Mouse (Mus musculus) NIH3T3 (cell line): ENCODE results near the gene Cyb5r1.

Experiments
- DNase-seq: peaks from one replicate; pipeline ENCODE4 v3.0.0-alpha.2; 2012; ENCODE audit warnings: low read depth

Cyb5r1 gene

DNA sequence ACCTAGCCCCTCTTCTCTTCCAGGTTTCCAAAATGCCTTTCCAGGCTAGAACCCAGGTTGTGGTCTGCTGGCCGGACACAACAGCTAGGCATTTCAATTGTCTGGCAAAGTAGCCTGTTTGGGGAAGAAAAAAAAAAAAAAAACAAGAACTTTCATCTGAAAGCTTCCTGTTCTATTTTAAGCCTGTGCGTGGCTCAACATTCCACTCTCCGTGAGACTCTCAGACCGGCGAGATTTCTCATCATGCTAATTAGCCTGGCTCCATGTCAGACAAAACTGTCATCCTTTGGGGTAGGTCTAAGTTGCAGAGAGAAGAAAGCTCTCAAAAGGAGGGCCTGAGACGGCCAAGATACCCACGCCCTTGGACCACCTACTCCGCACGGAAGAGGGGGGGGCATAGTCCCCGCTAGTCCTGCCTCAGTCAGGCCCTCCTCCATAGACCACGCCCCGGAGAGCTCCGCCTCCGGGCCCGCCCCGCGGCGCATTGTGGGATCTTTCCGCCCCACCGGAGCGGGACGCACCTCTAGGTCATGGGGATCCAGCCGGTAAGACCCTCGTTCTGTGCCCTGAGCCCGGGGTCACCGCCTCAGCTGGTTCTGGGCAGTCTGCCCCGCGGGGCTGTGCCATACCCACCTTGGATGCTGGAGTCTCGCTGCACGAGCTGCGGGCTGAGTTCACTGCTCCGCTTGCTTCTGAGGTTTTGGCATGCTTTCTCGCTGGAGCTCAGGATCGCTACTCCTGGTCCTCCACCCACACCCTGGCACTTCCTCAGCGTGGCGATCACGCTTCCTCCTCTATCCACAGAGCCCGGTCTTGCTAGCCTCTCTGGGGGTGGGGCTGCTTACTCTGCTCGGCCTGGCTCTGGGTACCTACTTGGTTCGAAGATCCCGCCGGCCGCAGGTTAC lies at the start of gene Cyb5r1:
TSS of gene Cyb5r1 (plus strand) at position 51 of the 905 bp plus-strand sequence.
- DNase-seq: peak; percentile 88

GRCm38 (mm10) chr1:134357461-134357860 lies 47.9 kb upstream of the Cyb5r1 start:
- DNase-seq: no peak

DNA sequence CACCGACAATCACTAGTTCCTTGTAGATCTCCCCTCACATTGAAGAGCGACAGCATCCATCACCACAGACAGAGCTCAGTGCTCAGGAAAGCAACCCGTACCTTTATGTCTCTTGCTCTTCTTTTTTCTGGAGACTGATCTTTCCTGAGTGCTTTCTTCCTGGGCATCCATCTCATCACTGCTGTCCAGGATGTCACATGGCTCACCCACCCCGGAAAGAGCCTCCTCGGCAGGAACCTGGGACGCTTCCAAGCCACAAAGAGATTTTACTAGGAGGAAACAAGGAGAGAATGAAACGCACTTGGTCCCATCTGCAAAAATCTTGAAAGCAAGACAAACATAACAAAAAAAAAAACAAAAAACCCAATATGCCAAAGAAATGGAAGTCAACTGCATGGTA lies 44.7 kb upstream of the Cyb5r1 start:
- peak; percentile 18 for DNase-seq

DNA sequence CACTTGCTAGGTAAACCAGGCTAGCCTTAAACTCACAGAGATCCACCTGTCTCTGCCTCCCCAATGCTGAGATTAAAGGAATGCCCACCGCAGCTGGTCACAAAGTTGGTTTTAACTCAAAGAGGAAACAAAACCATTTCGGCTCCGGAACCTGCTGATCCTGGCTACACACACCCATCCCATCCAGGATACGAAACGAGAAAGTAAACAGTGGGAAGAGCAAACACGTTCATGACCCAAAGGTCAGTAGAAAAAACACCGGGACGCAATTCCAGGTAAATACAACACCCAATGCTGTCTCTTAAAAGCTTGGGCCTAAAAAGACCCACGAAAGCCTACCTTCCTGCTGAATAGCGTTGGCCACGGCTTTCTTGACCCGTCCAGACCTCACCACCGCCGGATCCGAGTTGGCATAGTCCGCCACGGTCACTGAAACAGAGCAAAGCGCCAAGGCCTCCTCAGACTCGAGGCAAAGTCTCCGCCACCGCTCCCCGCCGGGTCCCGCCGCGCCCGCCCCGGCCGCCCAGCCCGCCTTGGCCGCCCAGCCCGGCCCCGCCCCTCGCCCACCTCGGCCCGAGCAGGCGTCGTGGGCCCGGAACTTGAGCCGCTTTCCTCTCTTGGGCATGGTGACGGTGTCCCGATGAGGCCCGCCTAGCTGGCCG lies 44.0 kb upstream of the Cyb5r1 start:
- peak; percentile 11 for DNase-seq

- DNase-seq: peak; percentile 98
Observed at GRCm38 (mm10) chr1:134361857-134362212, 43.5 kb upstream of the Cyb5r1 start, which contains the start of gene Tmem183a. Gene Tmem183a, minus strand, starts transcription at chr1:134361979.

DNA sequence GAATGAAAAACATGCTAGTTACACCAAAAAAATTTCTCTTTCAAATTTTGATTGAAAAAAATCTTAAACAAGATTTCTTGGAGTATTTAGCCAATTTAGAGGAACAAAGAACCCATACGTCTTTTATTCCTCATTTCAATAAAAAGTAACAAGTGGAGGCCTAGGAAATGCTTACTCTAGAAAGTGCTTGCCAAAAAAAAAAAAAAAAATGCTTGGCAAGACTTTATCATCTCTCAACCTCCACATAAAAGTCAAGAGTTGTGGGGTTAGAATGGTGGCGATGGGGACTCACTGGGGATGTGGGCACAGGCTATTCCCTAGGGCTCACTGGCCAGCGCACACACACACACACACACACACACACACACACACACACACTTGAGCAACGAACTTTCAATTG lies 42.2 kb upstream of the Cyb5r1 start:
- DNase-seq: no peak

DNA sequence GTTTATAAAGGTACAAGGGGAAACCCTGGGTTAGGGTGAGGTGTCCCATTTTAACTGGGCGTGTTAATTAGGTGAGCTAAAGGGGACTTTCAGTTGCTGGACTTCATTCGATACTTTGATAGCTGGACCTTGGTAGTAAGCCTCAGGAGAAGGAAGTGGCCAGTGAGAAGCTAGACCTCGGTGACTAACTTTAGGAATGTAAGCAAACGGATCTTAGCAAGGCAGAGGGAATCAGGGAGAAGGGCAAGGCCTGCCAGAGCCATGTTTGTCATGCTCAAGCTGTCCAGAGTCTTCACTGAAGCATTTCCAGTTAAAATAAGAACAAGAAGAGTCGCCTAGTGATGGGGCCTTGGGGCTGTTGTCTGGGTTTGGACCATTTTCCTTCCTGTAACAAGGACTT lies 39.9 kb upstream of the Cyb5r1 start:
- no peak for DNase-seq

DNA sequence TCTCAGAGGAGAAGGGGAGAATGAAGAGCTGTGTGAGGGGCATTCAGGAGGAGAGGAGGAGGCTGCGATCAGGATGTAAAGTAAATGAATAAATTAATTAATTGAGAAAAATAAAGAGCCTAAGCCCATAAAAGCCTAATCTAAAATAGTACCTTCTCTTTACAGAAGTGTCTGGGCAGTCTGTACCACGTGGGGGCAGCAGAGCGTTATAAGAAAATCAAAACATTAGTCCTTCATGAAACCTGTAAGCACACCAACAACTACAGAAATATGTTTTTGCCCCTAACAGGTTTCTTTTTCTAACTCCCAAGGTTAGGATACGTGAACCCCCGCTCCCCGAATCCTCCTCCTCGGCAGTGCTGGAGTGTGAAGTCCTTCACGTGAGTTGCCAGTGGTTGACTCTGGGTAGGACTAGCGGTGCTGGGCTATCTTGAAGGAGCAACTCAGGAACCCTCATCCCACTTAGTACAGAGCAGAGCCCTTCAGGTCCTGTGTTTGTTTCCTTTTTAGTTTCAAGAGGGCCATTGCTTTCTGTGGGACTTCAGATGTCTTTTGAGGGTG lies 36.5 kb upstream of the Cyb5r1 start:
- peak; percentile 85 for DNase-seq

- no peak for DNase-seq
Observed at GRCm38 (mm10) chr1:134374124-134374523, 31.2 kb upstream of the Cyb5r1 start.

- no peak for DNase-seq
Observed at GRCm38 (mm10) chr1:134381051-134381450, 24.3 kb upstream of the Cyb5r1 start.

DNA sequence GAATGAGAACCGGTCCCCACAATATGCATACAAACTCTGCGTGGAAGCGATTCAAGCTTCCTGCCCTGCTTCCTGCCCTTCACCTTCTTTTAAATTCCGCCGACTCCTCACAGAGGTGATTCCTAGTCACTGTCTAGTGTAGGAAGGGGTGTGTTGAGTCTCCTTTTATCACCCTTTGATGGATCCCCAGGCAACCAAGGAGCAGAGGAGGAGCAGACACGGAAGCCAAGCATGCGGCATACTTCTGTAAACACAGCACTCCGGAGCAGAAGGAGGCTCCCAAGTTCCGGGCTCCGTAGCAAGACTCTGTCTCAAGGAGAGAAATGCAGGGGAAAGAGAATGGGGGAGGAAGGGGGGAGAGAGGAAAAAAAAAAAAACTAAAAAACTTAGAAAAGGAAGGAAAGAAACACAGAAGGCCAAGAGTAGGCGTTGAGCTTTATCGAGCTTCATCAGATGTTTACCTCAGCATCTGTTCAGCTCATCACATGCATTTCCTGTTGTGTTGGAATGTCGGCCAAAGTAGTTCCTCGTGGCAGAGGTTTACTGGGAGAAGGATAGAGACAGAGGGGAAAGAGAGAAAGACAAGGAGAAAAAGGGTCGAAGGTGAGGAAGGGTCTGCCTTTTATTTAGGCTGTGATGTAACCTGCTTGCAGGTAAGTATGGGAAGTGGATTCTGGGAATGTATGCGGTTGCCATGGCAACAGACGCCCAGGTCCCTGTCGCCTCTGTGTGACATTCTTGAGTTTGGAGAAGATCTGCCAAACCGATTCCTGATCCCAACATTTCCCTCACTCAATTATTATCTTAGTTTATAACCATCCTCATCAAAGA lies 23.3 kb upstream of the Cyb5r1 start:
- DNase-seq: no peak

DNA sequence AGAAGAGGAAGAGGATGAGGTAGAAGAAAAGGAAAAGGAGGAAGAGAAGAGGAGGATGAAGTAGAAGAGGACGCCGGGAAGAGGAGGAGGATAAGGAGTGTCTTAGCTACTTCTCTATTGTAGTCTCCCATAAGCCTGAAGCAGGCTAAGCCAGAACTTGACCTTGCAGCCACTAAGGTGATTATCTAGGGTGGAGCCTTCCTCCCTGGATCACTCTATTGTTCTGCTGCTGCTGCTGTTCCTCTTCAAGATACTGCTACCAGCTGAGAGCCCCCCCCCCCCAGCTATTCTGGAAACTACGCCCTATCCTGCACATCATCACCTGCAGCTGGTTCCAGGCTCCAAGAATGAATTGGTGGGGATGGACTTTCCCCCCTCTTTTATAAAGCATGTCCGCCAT lies 20.8 kb upstream of the Cyb5r1 start:
- DNase-seq: no peak

DNA sequence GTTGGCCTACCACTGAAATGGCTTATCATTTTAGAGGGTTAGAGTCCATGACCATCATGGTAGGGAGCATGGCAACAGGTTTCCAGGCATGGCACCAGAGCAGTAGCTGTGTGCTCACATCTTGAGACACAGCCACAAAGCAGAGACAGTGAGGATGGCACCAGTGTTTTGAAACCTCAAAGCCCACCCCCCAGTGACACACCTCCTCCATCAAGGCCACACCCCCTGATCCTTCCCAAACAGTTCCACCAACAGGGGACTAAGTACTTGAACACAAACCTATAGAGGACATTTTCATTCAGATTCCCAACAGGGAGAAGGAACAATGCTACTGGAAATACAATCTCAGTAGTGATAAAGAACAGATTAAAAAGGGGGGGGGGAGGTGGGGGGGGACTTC lies 20.2 kb upstream of the Cyb5r1 start:
- DNase-seq: no peak

GRCm38 (mm10) chr1:134385666-134386065 lies 19.7 kb upstream of the Cyb5r1 start, which contains the start of gene 4933406M09Rik:
Gene 4933406M09Rik, plus strand, starts transcription at chr1:134385940.
- no peak for DNase-seq

DNA sequence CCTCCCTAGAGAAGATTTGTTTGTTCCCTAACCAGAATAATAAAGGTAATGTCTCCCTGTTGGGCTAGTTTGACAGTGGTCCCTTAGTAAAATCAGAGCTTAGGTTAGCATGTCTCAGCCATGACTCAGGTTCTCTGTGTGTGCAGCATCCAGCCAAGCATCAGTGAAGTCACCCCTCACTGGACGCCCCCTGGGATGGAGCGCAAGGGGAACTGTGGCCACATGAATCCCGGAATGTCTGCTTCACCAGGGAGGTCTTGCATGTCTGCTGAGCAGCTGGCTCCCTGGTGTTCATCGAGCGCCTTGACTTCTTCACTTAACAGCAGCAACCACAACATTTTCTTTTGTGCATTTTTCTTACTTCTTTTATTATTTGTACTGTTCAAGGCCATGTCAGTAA lies 11.5 kb upstream of the Cyb5r1 start:
- DNase-seq: no peak

DNA sequence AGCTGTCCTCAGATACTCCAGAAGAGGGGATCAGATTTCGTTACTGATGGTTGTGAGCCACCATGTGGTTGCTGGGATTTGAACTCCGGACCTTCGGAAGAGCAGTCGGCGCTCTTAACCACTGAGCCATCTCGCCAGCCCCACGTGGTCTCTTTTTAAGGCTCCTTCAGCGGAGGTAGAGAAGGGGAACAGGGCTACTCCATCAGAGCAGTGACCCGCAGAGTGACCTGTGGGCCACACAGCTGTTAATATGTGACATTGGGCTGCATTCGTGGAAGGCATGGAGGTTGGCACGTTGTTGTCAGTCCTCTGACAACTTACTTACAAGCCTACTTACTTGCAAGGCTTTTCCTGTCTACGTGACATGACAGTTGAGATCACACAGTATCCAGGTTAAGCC lies 7.1 kb upstream of the Cyb5r1 start:
- DNase-seq: no peak

DNA sequence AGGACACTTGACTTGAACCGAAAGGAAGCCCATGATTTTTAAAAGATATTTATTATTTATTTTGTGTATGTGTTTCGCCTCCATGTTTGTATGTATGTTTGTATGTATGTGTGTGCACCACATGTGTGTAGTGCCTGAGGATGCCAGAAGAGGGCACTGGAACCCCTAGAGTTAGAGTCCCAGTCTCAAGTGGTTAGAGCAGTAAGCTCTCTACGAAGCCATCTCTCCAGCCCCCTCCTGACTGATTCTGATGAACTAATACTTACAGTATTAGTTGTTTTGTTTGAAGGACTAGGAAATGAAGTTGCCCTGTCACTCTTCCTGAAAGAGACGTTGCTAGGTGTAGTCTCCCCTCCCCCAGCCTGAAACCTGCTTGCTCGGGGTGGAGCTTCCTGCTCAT lies 5.6 kb upstream of the Cyb5r1 start:
- DNase-seq: no peak

- no peak for DNase-seq
Observed at GRCm38 (mm10) chr1:134406414-134406771, 1.0 kb downstream of the Cyb5r1 start.

DNA sequence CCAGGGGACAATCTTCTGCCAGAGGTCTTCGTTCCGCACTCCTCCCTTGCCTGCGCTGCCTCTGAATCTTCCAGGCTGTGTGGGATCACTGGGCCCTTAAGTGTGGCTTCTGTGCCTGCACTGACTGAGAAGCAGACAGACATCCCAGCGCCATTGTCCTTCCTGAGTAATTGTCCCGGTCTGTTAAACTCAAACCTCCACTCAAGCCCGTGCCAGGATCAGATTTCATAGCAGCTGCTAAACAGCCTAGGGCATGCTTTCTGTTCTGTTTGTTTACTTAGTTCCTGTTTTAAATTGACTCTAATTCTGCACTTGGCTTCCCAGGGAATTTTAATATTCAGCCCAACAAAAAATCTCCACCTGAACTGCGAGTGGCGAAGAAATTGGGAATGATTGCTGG lies 2.7 kb downstream of the Cyb5r1 start:
- no peak for DNase-seq

DNA sequence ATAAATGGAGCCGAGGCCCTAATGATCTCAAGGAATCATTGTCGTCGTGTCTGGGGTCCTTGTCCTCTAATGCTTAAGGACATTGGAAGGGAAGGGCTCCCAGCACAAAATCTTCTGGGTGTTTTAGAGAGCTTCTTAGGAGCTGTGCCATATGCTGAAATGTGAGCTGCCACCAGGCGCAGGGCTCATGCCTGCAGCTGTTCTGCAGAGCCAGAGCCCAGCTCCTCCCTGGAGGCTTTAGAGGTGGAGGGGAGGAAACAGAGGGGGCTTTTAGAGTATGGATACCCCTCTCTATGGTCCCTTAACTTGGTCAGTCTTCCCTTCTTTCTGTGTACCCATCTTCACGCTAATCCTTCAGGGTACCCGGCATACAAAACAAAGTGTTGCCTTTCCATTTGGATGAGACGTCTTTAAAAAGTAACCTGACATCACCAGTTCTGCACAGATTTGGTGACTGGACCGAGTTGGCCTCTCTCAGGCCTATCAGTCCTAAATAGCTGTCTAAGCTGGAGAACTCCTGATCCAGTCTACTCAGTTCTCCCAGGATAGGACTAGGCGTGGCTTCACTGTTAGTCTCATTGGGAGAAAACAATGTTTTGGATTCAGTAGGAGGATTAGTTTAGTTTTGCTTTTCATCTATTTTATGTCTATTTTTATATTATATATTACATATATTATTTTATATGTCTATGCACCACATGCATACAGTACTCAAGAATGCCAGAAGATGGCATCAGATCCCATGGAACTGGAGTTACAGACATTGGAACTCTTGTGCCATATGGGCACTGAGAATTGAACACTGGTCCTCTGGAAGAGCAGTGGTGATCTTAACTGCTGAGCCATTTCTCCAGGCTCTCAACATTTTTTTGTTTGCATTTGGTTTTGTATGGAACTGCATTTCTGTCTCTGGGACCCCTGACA lies 6.6 kb downstream of the Cyb5r1 start:
- DNase-seq: peak; percentile 29

GRCm38 (mm10) chr1:134414038-134414437 lies 8.7 kb downstream of the Cyb5r1 start:
- no peak for DNase-seq
